ENCODE assay signal across 9 mouse cellular contexts in the genomic region with DNA sequence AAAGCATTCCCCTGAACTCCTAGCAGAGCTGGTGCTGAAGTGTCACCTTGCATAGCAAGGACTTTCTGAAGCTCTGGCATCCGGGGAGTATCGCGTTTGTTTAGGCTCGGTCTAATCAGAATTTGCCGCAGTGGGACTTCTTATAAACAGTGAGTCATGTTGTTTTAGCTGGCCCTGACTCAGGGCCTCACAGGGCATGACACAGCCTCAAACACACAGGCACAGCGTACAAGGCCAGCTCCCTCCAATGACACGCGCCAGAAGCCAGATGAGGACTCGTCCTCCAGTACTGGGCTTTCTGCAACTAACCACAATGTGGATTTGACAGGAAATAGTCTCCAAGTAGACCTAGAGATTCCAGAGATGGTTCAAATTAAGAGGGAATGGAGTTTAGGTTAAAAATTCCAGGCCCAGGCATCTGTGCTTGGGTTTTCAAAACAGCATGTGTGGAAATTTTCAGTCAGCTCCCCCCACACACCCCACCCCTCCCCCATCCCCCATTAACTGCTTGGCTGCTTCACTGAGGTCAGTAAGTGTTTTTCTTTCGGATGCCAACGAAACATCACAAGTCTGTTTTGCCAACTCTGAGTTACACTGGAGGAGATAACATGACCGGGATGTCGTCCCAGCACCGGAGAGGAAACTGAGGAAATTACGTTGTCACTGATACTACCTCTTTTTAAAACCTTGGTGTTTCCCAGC. TPM values are rescaled to one million over a fixed set of nuclear protein-coding genes. Genes with fewer than 3 reads are reported as not detected.
A peak's percentile ranks its signal among the peaks of the same experiment; 100 is the strongest.
DNase-seq lines count a peak whose midpoint lies in the region; ATAC-seq and TF ChIP-seq lines count a peak whose summit lies in the region.
"Had no signal": no experiment of that assay in that cellular context is flagged by ENCODE, and none has a peak within 500 bp of the region (broad histone marks: within the 10 kb centered on the region; RNA-seq: fewer than 3 reads in every experiment).

No protein-coding gene starts in this region.

- peak; percentile 58 for DNase-seq in forebrain, embryonic 11.5 days (ENCODE audit: low spot score)
- DNase-seq in embryonic facial prominence, embryonic 11.5 days (ENCODE audit: low spot score): peak; percentile 80
- DNase-seq in heart, postnatal 0 days (ENCODE audit: low spot score): peak; percentile 81
- DNase-seq in limb, embryonic 10.5 days (ENCODE audit: low spot score): peak; percentile 51
- peak; percentile 45 for DNase-seq in neural tube, embryonic 11.5 days (ENCODE audit: low spot score)
- no peak for DNase-seq in right cerebral cortex, adult 18-20 months

- TF ChIP-seq EP300 in heart, postnatal 0 days (IDR thresholded peaks at IDR 0.05; ENCODE audit: low read depth): no peak

- no peak overlapping the region for H3K4me2 ChIP-seq in forebrain, embryonic 11.5 days (ENCODE audit: low read depth, low read length, severe bottlenecking)
- no peak overlapping the region for H3K4me2 ChIP-seq in forebrain, embryonic 12.5 days
- H3K4me2 ChIP-seq in embryonic facial prominence, embryonic 11.5 days (ENCODE audit: low read depth, low read length): peak overlapping the region; percentile 19
- H3K4me2 ChIP-seq in heart, postnatal 0 days (ENCODE audit: low read depth, low read length): no peak overlapping the region
- no peak overlapping the region; the same call in 1 of the 2 replicates for H3K4me2 ChIP-seq in neural tube, embryonic 11.5 days (ENCODE audit: low read depth)

- H3K9ac ChIP-seq in forebrain, embryonic 11.5 days (ENCODE audit: low read length): peak overlapping the region; percentile 16; the same call in 1 of the 2 replicates
- H3K9ac ChIP-seq in forebrain, embryonic 12.5 days: no peak overlapping the region
- no peak overlapping the region for H3K9ac ChIP-seq in embryonic facial prominence, embryonic 11.5 days (replicated peaks; ENCODE audit: low read length)
- H3K9ac ChIP-seq in heart, postnatal 0 days (replicated peaks; ENCODE audit: low read depth, low read length): no peak overlapping the region
- no peak overlapping the region for H3K9ac ChIP-seq in neural tube, embryonic 11.5 days (ENCODE audit: low read length)

- TF ChIP-seq CTCF in heart, postnatal 0 days (IDR thresholded peaks at IDR 0.05; ENCODE audit: low read depth): no peak

- H3K9me3 ChIP-seq in forebrain, embryonic 11.5 days (ENCODE audit: control insufficient read depth, low read length): no peaks in the 10 kb centered on the region; the same call in 1 of the 2 replicates
- peaks cover 4% of the 10 kb centered on the region; the same call in 1 of the 2 replicates for H3K9me3 ChIP-seq in forebrain, embryonic 12.5 days
- H3K9me3 ChIP-seq in embryonic facial prominence, embryonic 11.5 days (replicated peaks; ENCODE audit: control insufficient read depth, low read length): no peaks in the 10 kb centered on the region
- no peaks in the 10 kb centered on the region for H3K9me3 ChIP-seq in heart, postnatal 0 days (replicated peaks; ENCODE audit: control insufficient read depth, low read length)
- H3K9me3 ChIP-seq in limb, embryonic 10.5 days (replicated peaks): no peaks in the 10 kb centered on the region
- no peaks in the 10 kb centered on the region for H3K9me3 ChIP-seq in neural tube, embryonic 11.5 days (ENCODE audit: control insufficient read depth, low read length)

- H3K4me3 ChIP-seq in forebrain, embryonic 11.5 days (ENCODE audit: low read depth, low read length): no peak overlapping the region
- H3K4me3 ChIP-seq in forebrain, embryonic 12.5 days (replicated peaks): no peak overlapping the region
- no peak overlapping the region for H3K4me3 ChIP-seq in embryonic facial prominence, embryonic 11.5 days (ENCODE audit: low read depth, low read length)
- no peak overlapping the region for H3K4me3 ChIP-seq in heart, postnatal 0 days (ENCODE audit: low read depth, low read length)
- H3K4me3 ChIP-seq in limb, embryonic 10.5 days: peak overlapping the region; percentile 13; the same call in 1 of the 2 replicates
- no peak overlapping the region for H3K4me3 ChIP-seq in neural tube, embryonic 11.5 days (ENCODE audit: low read depth, low read length)
- H3K4me3 ChIP-seq: erythroblast, embryonic 14.5 days had no signal

- H3K4me1 ChIP-seq in forebrain, embryonic 11.5 days (replicated peaks; ENCODE audit: control insufficient read depth, insufficient read depth, low read length): no peaks in the 10 kb centered on the region
- H3K4me1 ChIP-seq in forebrain, embryonic 12.5 days: no peaks in the 10 kb centered on the region; the same call in 1 of the 2 replicates
- peaks cover 8% of the 10 kb centered on the region for H3K4me1 ChIP-seq in embryonic facial prominence, embryonic 11.5 days (ENCODE audit: control insufficient read depth, insufficient read depth, low read length)
- peaks cover 7% of the 10 kb centered on the region for H3K4me1 ChIP-seq in heart, postnatal 0 days (ENCODE audit: control insufficient read depth, insufficient read depth)
- peaks cover 36% of the 10 kb centered on the region for H3K4me1 ChIP-seq in limb, embryonic 10.5 days
- H3K4me1 ChIP-seq in neural tube, embryonic 11.5 days (ENCODE audit: control insufficient read depth, insufficient read depth, low read length): peaks cover 5% of the 10 kb centered on the region; the same call in 1 of the 2 replicates

- H3K27ac ChIP-seq in forebrain, embryonic 11.5 days (ENCODE audit: low read depth, low read length): no peak overlapping the region
- no peak overlapping the region for H3K27ac ChIP-seq in forebrain, embryonic 12.5 days
- H3K27ac ChIP-seq in embryonic facial prominence, embryonic 11.5 days (replicated peaks; ENCODE audit: low read depth, low read length): peak overlapping the region; percentile 73
- H3K27ac ChIP-seq in heart, postnatal 0 days (ENCODE audit: low read depth): peak overlapping the region; percentile 26
- H3K27ac ChIP-seq in limb, embryonic 10.5 days: peak overlapping the region; percentile 61; the same call in 1 of the 2 replicates
- no peak overlapping the region for H3K27ac ChIP-seq in neural tube, embryonic 11.5 days (ENCODE audit: low read depth, low read length)

- no peak for ATAC-seq in forebrain, embryonic 11.5 days (replicated peaks; ENCODE audit: low FRiP score)
- ATAC-seq in forebrain, embryonic 12.5 days (ENCODE audit: low FRiP score): no peak
- peak; percentile 88 for ATAC-seq in embryonic facial prominence, embryonic 11.5 days (replicated peaks; ENCODE audit: insufficient number of reproducible peaks, low FRiP score, low TSS enrichment, low read depth)
- peak; percentile 93 for ATAC-seq in heart, postnatal 0 days (ENCODE audit: insufficient read depth, low read depth)
- ATAC-seq in neural tube, embryonic 11.5 days (ENCODE audit: insufficient read depth, low FRiP score, low TSS enrichment): no peak
- ATAC-seq in inflammation-experienced regulatory T-cells, adult 6 months: no peak

- H3K36me3 ChIP-seq in forebrain, embryonic 11.5 days (ENCODE audit: control insufficient read depth, insufficient read depth, low read length): no peaks in the 10 kb centered on the region
- H3K36me3 ChIP-seq in forebrain, embryonic 12.5 days (replicated peaks): no peaks in the 10 kb centered on the region
- no peaks in the 10 kb centered on the region for H3K36me3 ChIP-seq in embryonic facial prominence, embryonic 11.5 days (replicated peaks; ENCODE audit: control insufficient read depth, insufficient read depth, low read depth, low read length)
- no peaks in the 10 kb centered on the region for H3K36me3 ChIP-seq in heart, postnatal 0 days (replicated peaks; ENCODE audit: control insufficient read depth, insufficient read depth, low read length)
- H3K36me3 ChIP-seq in limb, embryonic 10.5 days: peaks cover 13% of the 10 kb centered on the region
- no peaks in the 10 kb centered on the region for H3K36me3 ChIP-seq in neural tube, embryonic 11.5 days (ENCODE audit: control insufficient read depth, insufficient read depth, low read length)

- whole genome bisulfite sequencing in forebrain, embryonic 11.5 days: 62% methylated on average over 15 of the region's 15 CpGs
- WGBS in forebrain, embryonic 12.5 days: 62% methylated on average over 15 of the region's 15 CpGs
- WGBS in embryonic facial prominence, embryonic 11.5 days: 12% methylated on average over 15 of the region's 15 CpGs
- 8% methylated on average over 15 of the region's 15 CpGs for WGBS in heart, postnatal 0 days
- WGBS in limb, embryonic 10.5 days: 18% methylated on average over 15 of the region's 15 CpGs
- 49% methylated on average over 15 of the region's 15 CpGs for WGBS in neural tube, embryonic 11.5 days

- H3K27me3 ChIP-seq in forebrain, embryonic 11.5 days (ENCODE audit: control insufficient read depth, insufficient read depth, low read length): no peaks in the 10 kb centered on the region
- no peaks in the 10 kb centered on the region for H3K27me3 ChIP-seq in forebrain, embryonic 12.5 days
- H3K27me3 ChIP-seq in embryonic facial prominence, embryonic 11.5 days (ENCODE audit: control insufficient read depth, insufficient read depth, low read length): no peaks in the 10 kb centered on the region
- H3K27me3 ChIP-seq in heart, postnatal 0 days (ENCODE audit: control insufficient read depth, insufficient read depth, low read length): no peaks in the 10 kb centered on the region
- H3K27me3 ChIP-seq in limb, embryonic 10.5 days (ENCODE audit: low read depth, poor library complexity, severe bottlenecking): no peaks in the 10 kb centered on the region
- H3K27me3 ChIP-seq in neural tube, embryonic 11.5 days (ENCODE audit: control insufficient read depth, insufficient read depth, low read length): no peaks in the 10 kb centered on the region

RNA-seq across cellular contexts. Expression of gene Arhgap28, which starts 14.8 kb away (rescaled TPM):
- 20.8 and 21.9 TPM in 2 replicates for polyA plus RNA-seq in forebrain, embryonic 11.5 days (2014; fragmentation: Nextera tagmentation; extraction: Ambion mirVana)
- 15.1 and 17.0 TPM in 2 replicates for polyA plus RNA-seq in forebrain, embryonic 12.5 days (2016; fragmentation: Nextera tagmentation; extraction: Ambion mirVana)
- 78.1 and 82.7 TPM in 2 replicates for polyA plus RNA-seq in embryonic facial prominence, embryonic 11.5 days (2014; fragmentation: Nextera tagmentation; extraction: Ambion mirVana)
- total RNA-seq in heart, postnatal 0 days (2014; rRNA removed; ENCODE audit: low replicate concordance): 7.7 and 13.0 TPM in 2 replicates
- 4.1 and 4.2 TPM in 2 replicates for polyA plus RNA-seq in heart, postnatal 0 days (2015; fragmentation: Nextera tagmentation; extraction: Ambion mirVana)
- polyA plus RNA-seq in limb, embryonic 10.5 days (2016; fragmentation: Nextera tagmentation; extraction: Ambion mirVana): 52.8 and 58.2 TPM in 2 replicates
- polyA plus RNA-seq in neural tube, embryonic 11.5 days (2014; fragmentation: Nextera tagmentation; extraction: Ambion mirVana): 46.5 and 47.9 TPM in 2 replicates
- not detected for polyA plus RNA-seq in inflammation-experienced regulatory T-cells, adult 6 months (2017; shearing (Covaris generic))
- polyA plus RNA-seq: erythroblast, embryonic 14.5 days had no signal

Comparison
In these comparisons a context has a peak if more than half of its experiments do, and no peak if none do; other contexts are left out.
1. ATAC-seq: peak in embryonic facial prominence, embryonic 11.5 days (single experiment) and heart, postnatal 0 days (single experiment); none in forebrain, embryonic 11.5 days (single experiment), forebrain, embryonic 12.5 days (single experiment), neural tube, embryonic 11.5 days (single experiment) and inflammation-experienced regulatory T-cells, adult 6 months (single experiment).
2. H3K27ac ChIP-seq: peak in embryonic facial prominence, embryonic 11.5 days (single experiment), heart, postnatal 0 days (single experiment) and limb, embryonic 10.5 days (single experiment); none in forebrain, embryonic 11.5 days (single experiment), forebrain, embryonic 12.5 days (single experiment) and neural tube, embryonic 11.5 days (single experiment).